Mouse (Mus musculus) embryonic stem cell, embryonic (primary cell): ENCODE measurements around the gene Xrra1.
"Not testable (repeated sequence)": the region's sequence is repeated elsewhere in the genome, so short reads cannot be mapped to it uniquely, and the experiment has no call there.

ENCODE experiments used
- CTCF ChIA-PET, 4 experiments: fragments of 300-600 bp in 2 of 4; fragments of 350-600 bp in 2 of 4; sonication (Branson Sonifier 250); formaldehyde crosslinking; loops; one replicate each; lab custom pipeline; 2022; ENCODE audit warnings: inconsistent platforms in 2 of 4; lab: Charles Lee
- POLR2A ChIA-PET, 4 experiments: fragments of 300-600 bp in 2 of 4; fragments of 350-600 bp in 2 of 4; sonication (Branson Sonifier 250); formaldehyde crosslinking; loops; one replicate each; lab custom pipeline; 2022; ENCODE audit warnings: antibody characterized with exemption in 4 of 4, inconsistent platforms in 1 of 4; lab: Charles Lee

Xrra1 gene

DNA sequence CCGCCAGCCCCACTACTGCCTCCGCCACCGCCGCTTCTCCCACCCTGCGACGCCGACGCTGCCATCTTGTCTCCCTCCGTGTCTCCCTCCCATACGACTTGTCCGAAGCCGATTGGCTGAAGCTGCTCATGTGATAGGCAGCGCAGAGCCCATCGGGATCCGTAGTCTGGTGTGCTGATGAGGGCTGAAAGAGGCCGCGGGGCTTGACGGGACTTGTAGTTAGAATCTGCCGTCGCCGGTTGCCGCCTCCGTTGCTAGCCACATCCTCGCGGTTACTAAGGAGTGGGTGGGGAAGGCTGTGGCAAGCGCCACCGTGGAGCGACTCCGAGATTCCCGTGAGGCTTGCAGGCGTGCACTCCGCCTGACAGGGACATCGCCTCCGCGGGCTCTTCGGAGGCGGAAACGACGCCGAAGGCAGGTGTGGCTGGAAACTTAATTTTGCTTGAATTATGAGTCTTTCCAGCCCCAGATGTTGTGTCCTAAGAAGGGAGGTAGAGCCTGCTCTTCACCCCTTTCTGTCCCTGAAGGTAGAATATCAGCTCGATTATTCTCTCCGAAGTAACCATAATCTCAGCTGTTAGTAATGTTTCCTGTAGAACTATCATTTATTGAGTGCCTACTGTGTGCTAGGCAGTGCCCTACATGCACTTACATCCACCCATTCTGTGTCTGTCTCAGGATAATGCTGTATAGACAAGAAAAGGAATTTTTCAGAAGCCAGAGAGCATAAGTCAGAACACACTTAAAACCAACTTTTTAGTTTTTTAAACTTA lies at the start of gene Xrra1:
TSS of gene Xrra1 (plus strand) at position 304 of the 773 bp plus-strand sequence.
- ChIA-PET POLR2A (interaction anchor here (0.6 to 2.9 kb wide), 26 partner anchors 10 to 1203 kb away, joined by 3 to 19 read pairs (median 4); partner anchors contain the start of genes Rps3 (in 2 of the 4), Emsy (in 1 of the 4), Lipt2 (in 1 of the 4) and Rnf169 (in 1 of the 4)), CTCF (interaction anchor here in 2 of 4 experiments (0.6 to 1.6 kb wide), 3 partner anchors 17 to 227 kb away, joined by 3 to 4 read pairs (median 3); no protein-coding TSS in a partner anchor)

DNA sequence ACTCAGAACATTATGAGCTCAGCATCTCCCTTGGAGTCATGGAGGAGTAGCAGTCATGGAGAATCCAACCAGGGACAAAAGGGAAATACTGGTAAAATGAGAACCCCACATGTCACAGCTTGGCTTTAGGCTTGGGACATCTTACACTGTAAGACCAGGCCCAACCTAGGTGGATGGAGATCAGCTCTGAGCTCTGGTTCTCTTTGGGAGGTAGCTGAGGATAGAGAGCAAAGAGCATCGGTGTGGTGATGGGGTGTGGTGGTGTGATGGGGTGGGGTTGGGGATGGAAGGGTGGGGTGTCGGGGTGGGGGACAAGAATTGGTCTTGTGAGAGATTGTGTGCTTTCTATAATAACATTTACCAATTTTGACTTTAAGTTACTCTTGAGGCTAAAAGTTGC lies 48.1 kb upstream of the Xrra1 start:
- ChIA-PET CTCF (interaction anchor here in 3 of 4 experiments (0.6 to 1.3 kb wide), 3 partner anchors 10 to 219 kb away, joined by 3 read pairs; no protein-coding TSS in a partner anchor), POLR2A (interaction anchor here in 3 of 4 experiments (0.6 to 1.6 kb wide), 6 partner anchors 10 to 321 kb away, joined by 3 to 4 read pairs (median 3); no protein-coding TSS in a partner anchor)

DNA sequence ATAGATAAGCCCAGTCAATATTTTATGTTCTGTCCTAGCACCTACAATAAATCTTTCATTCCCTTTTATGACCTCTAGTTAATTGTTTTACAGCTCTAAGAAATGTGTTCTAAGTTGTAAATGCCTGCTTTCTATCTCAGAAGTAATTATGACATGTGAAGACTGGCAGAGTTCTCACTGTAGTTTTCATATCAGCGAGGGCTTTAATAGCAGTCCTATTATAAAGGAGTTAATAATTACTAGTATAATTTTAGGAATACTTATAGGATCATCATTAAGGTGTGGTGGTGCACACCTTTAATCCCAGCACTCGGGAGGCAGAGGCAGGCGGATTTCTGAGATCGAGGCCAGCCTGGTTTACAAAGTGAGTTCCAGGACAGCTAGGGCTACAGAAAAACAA lies 47.3 kb upstream of the Xrra1 start:
- ChIA-PET POLR2A (interaction anchor here in 1 of 4 experiments (1.6 to 2.8 kb wide), 3 partner anchors 11 to 310 kb away, joined by 3 to 10 read pairs (median 3); partner anchors contain the start of genes Neu3 and Pold3), CTCF (interaction anchor here in 3 of 4 experiments (0.6 to 2.2 kb wide), 6 partner anchors 11 to 311 kb away, joined by 3 to 7 read pairs (median 4); no protein-coding TSS in a partner anchor)

DNA sequence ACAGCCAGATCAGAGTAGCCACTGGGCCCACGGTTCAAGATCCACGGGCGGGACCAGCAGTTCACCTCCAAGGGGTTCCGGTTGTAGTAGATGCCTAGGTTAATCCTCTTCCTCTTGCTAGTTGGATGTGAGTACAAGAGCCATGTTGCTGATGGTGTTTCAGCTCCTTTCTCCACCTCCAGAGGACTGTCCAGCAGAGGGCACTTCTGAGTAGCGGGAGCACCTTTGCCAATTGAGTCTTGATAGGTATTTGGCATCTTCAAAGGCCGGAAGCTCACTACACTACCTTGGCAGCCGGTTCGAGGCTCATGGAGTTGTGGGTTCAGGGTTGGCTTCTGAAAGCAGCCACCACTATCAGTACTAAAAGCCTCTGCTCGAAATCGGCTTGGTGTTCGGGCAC lies 45.5 kb upstream of the Xrra1 start:
- ChIA-PET CTCF (interaction anchor here (0.5 to 2.7 kb wide), 43 partner anchors 9 to 824 kb away, joined by 3 to 27 read pairs (median 4); partner anchors contain the start of genes Rnf169 (in 1 of the 4) and Xrra1 (in 1 of the 4)), POLR2A (interaction anchor here (0.5 to 2.8 kb wide), 13 partner anchors 9 to 331 kb away, joined by 3 to 10 read pairs (median 3); partner anchors contain the start of genes Neu3 (in 2 of the 4), Pold3 (in 2 of the 4) and Rps3 (in 1 of the 4))

DNA sequence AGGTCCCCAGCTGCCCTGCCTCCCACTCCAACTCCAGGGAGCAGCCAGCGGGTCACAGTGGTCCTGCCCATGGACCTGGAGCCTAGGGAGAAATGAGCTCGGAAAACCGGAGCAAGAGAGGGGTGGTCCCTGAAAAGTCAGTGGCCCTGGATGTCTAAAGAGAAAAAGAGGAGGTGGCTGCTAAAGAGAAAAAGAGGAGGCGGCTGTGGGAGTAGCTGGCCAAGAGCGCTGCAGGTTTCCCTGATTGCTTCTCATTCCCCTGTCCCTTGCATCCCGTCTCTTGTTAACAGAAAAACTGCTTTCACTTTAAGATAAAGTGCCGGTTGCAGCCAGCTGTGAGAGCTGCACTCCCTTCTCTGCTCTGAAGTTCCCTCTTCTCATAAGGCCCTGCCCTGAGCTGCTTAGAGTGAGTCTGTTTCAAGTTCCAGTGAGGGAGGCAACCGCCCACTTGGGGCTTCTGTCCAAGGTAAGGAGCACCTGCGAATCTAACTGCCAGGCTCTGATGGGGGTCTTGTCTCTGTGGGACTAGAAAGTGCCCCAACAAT lies 40.7 kb upstream of the Xrra1 start:
- CTCF ChIA-PET, POLR2A ChIA-PET: not testable (repeated sequence)

DNA sequence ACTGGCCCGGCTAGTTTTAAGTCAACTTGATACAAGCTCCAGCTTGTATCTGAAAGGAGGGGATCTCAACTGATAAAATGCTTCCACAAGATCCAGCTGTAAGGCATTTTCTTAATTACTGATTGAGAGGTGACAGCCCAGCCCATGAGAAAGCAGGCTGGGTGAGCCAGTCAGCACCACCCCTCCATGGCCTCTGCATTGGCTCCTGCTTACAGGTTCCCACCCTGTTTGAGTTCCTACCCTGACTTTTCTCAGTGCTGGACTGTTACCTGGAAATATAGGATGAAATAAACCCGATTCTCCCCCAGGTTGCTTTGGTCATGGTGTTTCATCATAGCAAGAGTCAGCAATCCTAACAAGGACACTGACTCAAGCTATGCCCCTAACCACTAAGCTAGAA lies 37.0 kb upstream of the Xrra1 start:
- POLR2A ChIA-PET: interaction anchor here in 1 of 4 experiments (1.4 kb wide), 1 partner anchor 9 kb away, joined by 3 read pairs; no protein-coding TSS in a partner anchor
- CTCF ChIA-PET: interaction anchor here in 2 of 4 experiments (1.0 to 1.5 kb wide), 3 partner anchors 9 to 54 kb away, joined by 3 to 5 read pairs (median 3); no protein-coding TSS in a partner anchor

DNA sequence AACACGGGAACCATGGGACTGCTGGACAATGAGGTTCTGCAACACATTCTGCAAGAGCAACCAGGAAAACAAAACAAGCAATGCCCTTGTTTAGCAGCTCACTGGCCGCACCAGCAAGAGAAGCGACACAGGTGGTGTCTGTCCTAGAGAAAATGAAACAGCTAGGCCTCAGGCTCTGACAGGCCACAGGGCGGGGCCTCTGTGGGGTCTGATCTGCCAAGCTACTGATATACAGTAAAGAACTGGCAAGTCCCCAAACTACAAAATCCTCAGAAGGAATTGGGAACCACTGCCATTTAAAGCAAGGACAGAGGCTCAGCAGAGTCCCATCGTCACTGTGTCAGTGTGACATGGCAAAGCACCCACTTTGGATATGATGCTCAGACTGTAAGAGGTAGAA lies 36.5 kb upstream of the Xrra1 start:
- POLR2A ChIA-PET: interaction anchor here in 2 of 4 experiments (1.1 to 1.7 kb wide), 4 partner anchors 9 to 33 kb away, joined by 3 to 6 read pairs (median 4); no protein-coding TSS in a partner anchor
- CTCF ChIA-PET: interaction anchor here in 3 of 4 experiments (0.5 to 1.5 kb wide), 5 partner anchors 9 to 54 kb away, joined by 3 to 5 read pairs (median 3); no protein-coding TSS in a partner anchor

DNA sequence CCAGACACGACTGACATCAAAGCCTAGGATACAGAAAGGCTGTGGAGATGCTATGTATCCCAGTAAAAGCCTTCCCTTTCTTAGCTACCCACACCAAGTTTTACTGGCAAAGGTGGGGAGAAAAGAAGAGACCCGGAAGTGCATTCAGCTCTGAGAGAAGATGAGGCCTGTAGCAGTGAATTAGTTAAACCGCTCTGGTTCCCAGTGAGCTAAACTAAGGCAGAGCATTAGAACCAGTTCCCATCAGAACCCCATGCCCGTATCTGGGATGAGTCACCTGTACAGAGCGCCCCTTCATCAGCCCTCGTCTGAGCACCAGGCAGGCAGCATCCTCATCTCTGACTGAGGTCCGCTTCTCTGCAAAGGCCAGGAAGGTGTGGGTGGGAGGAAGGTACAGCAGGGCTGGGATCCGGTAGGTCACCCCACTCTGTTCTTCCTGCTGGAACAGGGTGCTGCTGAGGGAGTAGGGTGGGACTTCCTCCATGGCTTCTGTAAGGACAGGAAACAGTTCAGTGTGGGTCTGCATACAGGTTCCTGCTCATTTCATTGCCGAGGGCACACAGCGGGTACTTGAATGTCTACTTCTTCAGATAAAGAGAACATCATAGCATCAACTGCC lies 35.8 kb upstream of the Xrra1 start:
- ChIA-PET POLR2A (interaction anchor here in 2 of 4 experiments (0.7 to 1.7 kb wide), 5 partner anchors 10 to 33 kb away, joined by 3 to 6 read pairs (median 3); no protein-coding TSS in a partner anchor), CTCF (interaction anchor here (0.5 to 1.5 kb wide), 5 partner anchors 10 to 53 kb away, joined by 3 to 5 read pairs (median 3); no protein-coding TSS in a partner anchor)

DNA sequence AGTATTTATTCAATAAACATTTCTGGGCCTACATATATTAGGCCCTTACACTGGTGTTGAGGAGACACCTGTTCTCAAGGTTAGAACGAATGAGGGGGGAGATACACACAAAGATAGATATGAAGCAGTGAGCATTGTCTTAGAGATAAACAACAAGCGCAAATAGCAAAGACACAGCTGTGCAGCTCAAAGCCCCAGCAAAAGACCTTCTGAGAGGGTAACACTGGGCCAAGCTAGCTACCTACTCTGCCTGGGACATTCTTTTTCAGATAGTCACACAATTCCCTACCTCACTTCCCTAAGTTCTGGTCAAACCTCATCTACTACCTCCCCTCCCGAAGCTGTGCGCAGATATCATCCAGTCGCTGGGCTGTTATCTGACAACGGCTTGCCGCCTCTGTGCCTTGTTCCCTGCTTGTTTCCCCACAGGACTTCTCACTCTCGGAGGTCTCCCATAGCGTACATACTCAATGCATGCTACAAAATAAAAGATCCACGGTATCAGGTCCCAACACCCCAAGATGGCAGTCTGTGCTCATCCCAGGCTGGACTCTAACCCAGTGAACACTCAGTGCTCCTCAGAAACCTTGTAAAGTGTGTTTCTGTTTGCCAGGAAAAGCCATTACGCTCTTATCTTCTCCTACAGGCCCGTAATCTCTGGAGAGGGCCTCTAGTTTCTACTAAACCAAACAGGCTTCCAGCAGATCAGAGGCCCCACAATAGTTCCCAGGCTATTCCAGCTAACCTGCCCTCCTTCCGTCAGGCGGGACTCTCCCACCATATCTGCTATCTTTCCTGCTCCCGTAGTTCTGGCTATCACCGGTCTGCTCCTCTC lies 34.0 kb upstream of the Xrra1 start:
- POLR2A ChIA-PET: interaction anchor here (0.6 to 1.0 kb wide), 5 partner anchors 24 to 349 kb away, joined by 3 to 5 read pairs (median 3); partner anchors contain the start of genes Rps3 (in 1 of the 4) and Xrra1 (in 1 of the 4)
- CTCF ChIA-PET: interaction anchor here in 2 of 4 experiments (1.5 kb wide), 2 partner anchors 11 to 12 kb away, joined by 3 to 6 read pairs; no protein-coding TSS in a partner anchor

DNA sequence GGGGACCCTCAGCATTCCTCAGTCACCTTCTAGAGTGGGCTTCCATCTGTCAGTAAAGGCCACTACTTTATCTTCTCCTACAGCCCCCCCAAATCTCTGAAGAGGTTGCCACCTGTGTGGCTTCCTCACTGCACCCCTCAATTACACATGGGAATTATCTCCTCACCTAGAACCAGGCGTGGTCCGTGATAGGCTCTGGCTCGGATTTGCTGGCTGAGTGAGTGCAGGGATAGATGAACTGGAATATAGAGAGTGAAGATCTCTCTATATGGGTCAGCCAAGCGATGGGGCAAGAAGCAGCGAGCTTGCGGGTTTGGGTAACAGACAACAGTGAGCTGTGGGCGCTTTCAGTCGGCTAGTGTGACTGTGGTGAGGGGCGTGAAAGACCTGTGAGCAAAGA lies 33.4 kb upstream of the Xrra1 start:
- POLR2A ChIA-PET: interaction anchor here in 3 of 4 experiments (0.6 to 1.7 kb wide), 6 partner anchors 9 to 342 kb away, joined by 3 to 8 read pairs (median 3); partner anchors contain the start of genes Xrra1 (in 2 of the 3) and Rps3 (in 1 of the 3)
- CTCF ChIA-PET: interaction anchor here in 3 of 4 experiments (0.7 to 1.5 kb wide), 5 partner anchors 12 to 273 kb away, joined by 3 to 6 read pairs (median 3); no protein-coding TSS in a partner anchor

DNA sequence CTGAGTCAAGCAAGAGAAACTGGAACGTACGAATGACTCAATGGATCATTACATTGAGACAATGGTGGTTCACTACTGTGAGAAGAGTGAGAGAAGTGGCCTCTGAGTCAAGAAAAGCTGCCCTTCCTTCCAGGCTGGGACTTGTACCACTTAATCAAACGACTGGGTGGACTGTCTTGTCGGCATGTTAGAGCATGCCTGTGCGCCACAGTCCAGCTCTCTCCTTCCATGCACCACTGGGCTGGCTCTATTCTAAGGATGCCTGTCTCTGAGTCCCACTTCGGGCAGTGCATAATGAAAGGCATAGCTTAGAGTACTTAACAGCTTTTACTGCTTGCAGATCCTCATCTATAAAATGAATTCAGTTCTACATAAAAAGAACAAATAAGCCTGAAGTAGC lies 32.8 kb upstream of the Xrra1 start:
- CTCF ChIA-PET: interaction anchor here in 3 of 4 experiments (0.7 to 1.5 kb wide), 6 partner anchors 12 to 273 kb away, joined by 3 to 6 read pairs (median 3); no protein-coding TSS in a partner anchor
- POLR2A ChIA-PET: interaction anchor here in 3 of 4 experiments (0.8 to 1.7 kb wide), 5 partner anchors 10 to 342 kb away, joined by 3 to 8 read pairs (median 3); partner anchors contain the start of genes Xrra1 (in 2 of the 3) and Rps3 (in 1 of the 3)

DNA sequence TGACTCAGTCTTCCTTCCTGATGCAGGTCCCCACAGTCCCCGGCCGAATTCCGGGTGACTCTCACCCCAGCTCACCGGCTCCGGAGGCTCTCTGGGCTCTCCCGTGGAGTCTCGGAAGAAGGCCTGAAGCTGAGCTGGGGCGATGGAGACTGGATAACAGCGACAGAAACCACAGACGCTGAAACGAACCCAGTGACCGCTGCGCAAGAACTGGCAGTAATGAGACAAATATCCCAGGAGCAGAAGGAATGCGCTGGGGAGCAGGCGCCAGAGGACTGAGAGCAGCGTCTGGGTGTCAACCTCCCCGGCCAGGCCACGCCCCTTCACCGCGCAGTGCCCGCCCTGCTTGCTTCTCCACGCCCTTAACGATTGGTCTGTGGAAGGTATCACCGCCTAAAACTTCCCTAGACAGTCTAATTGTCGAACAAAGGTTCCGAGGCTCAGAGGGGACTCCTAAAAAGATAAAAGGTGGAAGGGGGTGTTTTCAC lies 30.8 kb upstream of the Xrra1 start, which contains the start of gene Neu3:
TSS of gene Neu3 (minus strand) at position 335 of the 488 bp plus-strand sequence.
- ChIA-PET POLR2A (interaction anchor here in 2 of 4 experiments (0.7 to 1.1 kb wide), 5 partner anchors 11 to 148 kb away, joined by 3 to 10 read pairs (median 5); no protein-coding TSS in a partner anchor), CTCF (no interaction called here)

DNA sequence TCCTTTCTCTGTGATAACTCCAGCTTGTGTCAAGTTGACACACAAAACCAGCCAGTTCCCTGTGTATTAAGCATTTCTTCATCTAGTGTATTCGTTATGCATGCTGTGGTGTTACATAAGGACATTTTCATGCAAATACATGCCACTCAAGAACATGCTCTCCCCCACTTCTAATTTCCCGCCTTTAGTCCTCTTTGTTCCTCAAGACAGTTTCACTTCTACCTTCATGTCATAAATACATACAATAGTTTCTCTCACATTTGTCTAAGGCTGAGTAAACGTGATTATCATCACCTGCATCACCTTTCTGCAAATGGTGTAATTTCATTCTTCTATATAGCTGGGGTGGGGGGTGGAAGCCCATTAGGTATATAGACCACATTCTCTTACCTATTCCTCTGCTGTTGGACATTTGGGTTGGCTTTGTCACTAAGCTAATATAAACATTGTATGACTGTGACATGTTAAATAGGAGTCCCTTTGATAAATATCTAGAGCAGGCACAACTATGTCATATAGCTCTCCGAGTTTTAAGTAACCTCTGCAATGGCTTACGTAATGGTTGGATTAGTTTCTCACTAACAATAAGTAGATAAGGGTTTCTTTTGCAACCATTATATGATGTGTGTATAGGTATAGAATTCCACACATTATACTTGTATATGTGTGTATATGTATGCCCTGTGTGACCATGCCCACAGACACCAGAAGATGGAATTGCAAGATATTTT lies 25.6 kb upstream of the Xrra1 start:
- ChIA-PET POLR2A (interaction anchor here in 2 of 4 experiments (0.7 to 1.2 kb wide), 2 partner anchors 9 to 146 kb away, joined by 3 read pairs; no protein-coding TSS in a partner anchor), CTCF (interaction anchor here in 2 of 4 experiments (0.9 to 1.4 kb wide), 2 partner anchors 20 kb away, joined by 3 to 4 read pairs; no protein-coding TSS in a partner anchor)

DNA sequence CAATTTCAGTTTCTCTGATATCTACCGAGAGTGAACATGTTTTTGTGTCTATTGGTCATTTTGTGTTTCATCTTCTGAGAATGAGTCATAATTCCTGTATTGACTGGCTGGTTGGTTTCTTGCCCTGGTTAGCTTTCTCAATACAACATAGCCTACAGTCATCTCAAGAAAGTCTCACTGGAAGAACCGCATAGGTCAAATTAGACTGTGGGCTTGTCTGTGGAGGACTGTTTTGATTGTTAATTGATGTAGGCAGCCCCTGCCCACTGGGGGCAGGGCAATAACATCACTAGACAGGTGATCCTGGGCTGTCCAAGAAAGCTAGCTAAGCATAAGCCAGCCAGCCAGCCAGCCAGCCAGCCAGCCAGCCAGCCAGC lies 25.1 kb upstream of the Xrra1 start:
- POLR2A ChIA-PET: interaction anchor here in 1 of 4 experiments (1.2 to 1.3 kb wide), 2 partner anchors 9 to 24 kb away, joined by 3 read pairs; no protein-coding TSS in a partner anchor
- CTCF ChIA-PET: interaction anchor here in 2 of 4 experiments (0.9 to 1.4 kb wide), 2 partner anchors 20 to 21 kb away, joined by 3 to 4 read pairs; no protein-coding TSS in a partner anchor

DNA sequence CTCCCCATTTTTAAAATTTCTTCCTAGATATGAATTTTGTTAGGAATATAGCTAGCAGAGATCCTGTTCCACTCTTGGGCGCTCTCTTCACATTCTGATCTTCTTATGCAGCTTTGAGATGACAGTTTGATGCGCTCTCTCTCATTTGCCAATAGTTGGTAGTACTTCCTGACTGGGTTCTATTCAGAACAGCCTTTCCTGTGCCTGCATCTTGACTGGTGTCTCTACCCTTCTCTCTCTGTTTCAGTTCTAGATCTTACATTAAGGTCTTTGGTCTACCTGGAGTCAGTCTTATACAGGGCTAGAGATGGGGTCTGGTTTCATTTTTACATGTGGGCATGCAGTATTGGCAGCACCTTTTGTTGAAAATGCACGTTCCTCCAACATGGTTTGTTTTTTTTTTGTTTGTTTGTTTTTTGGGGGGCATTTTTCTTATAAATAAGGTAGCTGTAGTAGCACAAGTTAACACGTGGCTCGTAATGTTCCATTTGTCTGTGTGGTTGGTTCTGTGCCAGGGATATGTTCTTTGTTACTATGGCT lies 24.5 kb upstream of the Xrra1 start:
- CTCF ChIA-PET: interaction anchor here in 1 of 4 experiments (1.4 kb wide), 1 partner anchor 21 kb away, joined by 4 read pairs; no protein-coding TSS in a partner anchor
- POLR2A ChIA-PET: interaction anchor here in 2 of 4 experiments (0.6 to 1.3 kb wide), 5 partner anchors 8 to 159 kb away, joined by 3 to 4 read pairs (median 3); no protein-coding TSS in a partner anchor
